Mouse (Mus musculus) forebrain, embryonic 11.5 days (tissue): Measurements from ENCODE around the gene Rps6ka5. TPM values are rescaled to one million over a fixed set of nuclear protein-coding genes. Genes with fewer than 3 reads are reported as not detected.

Experiments used
- ATAC-seq: fragments of 200-750 bp; cut with Nextera tagmentation; replicated peaks from 2 replicates; pipeline ENCODE4 v1.8.0; 2017; ENCODE audit warnings: moderate TSS enrichment; ENCODE audit not compliant: low FRiP score
- DNase-seq: peaks from one replicate; pipeline ENCODE4 v3.0.0-alpha.2; 2017; ENCODE audit warnings: low spot score
- H3K27ac ChIP-seq: fragments of 300-500 bp; sonication (generic); 2 replicates; pipeline ENCODE4 v1.5.1; 2014; ENCODE audit warnings: low read depth, low read length
- H3K27me3 ChIP-seq: fragments of 300-500 bp; sonication (generic); 2 replicates; pipeline ENCODE4 v1.6.1; 2014; ENCODE audit warnings: mild to moderate bottlenecking, low read length, mixed read lengths; ENCODE audit not compliant: control insufficient read depth, insufficient read depth
- H3K36me3 ChIP-seq: fragments of 300-500 bp; sonication (generic); 2 replicates; pipeline ENCODE4 v1.6.1; 2014; ENCODE audit warnings: mild to moderate bottlenecking, low read length, moderate library complexity, mixed read lengths; ENCODE audit not compliant: control insufficient read depth, insufficient read depth
- H3K4me1 ChIP-seq: fragments of 300-500 bp; sonication (generic); replicated peaks from 2 replicates; pipeline ENCODE4 v1.6.1; 2014; ENCODE audit warnings: low read length, mixed read lengths; ENCODE audit not compliant: control insufficient read depth, insufficient read depth
- H3K4me2 ChIP-seq: fragments of 300-500 bp; sonication (generic); 2 replicates; pipeline ENCODE4 v1.6.1; 2014; ENCODE audit warnings: low read depth, mild to moderate bottlenecking, low read length, moderate library complexity, mixed read lengths; ENCODE audit not compliant: severe bottlenecking
- H3K4me3 ChIP-seq: fragments of 300-500 bp; sonication (generic); 2 replicates; pipeline ENCODE4 v1.5.1; 2014; ENCODE audit warnings: low read depth, low read length
- H3K9ac ChIP-seq: fragments of 300-500 bp; sonication (generic); 2 replicates; pipeline ENCODE4 v1.6.1; 2014; ENCODE audit warnings: low read length
- H3K9me3 ChIP-seq: fragments of 300-500 bp; sonication (generic); 2 replicates; pipeline ENCODE4 v1.6.1; 2016; ENCODE audit warnings: low read length, mixed read lengths; ENCODE audit not compliant: control insufficient read depth
- WGBS: fragments of 180-500 bp; shearing (Covaris S2); extraction: QIAGEN DNeasy Blood & Tissue Kit; methylation state at CpG from one replicate; pipeline ENCODE4 v1.1.7; 2014; 5-methylcytosine and 5-hydroxymethylcytosine counted together
- polyA plus RNA-seq: library from polyadenylated mRNA; unstranded; fragments of >200 nt; fragmentation: Nextera tagmentation; extraction: Ambion mirVana; gene quantifications from 2 replicates; pipeline ENCODE4 v1.2.1, GENCODE M21; 2014

The Rps6ka5 gene
- polyA plus RNA-seq, 1 experiment from 2014 or later, result 3.5 TPM

- Histone ChIP-seq H3K9me3 (no peaks in the 10 kb centered on the region), H3K4me2 (peak within 1 kb of the TSS; percentile 59), H3K4me3 (peak within 1 kb of the TSS; percentile 88), H3K9ac (peak within 1 kb of the TSS; percentile 95), H3K4me1 (peaks cover 2% of the 10 kb centered on the region; the same call in 1 of the 2 replicates), H3K36me3 (no peaks in the 10 kb centered on the region), H3K27me3 (no peaks in the 10 kb centered on the region), H3K27ac (peak within 1 kb of the TSS; percentile 66)
- peak; percentile 79 for DNase-seq
- 2% methylated on average over 23 of the region's 42 CpGs for WGBS
- peak; percentile 74 for ATAC-seq
Observed at GRCm38 (mm10) chr12:100520794-100521186, 206.0 kb downstream of the Rps6ka5 start, which contains the start of gene Ttc7b. TSS of gene Ttc7b (minus strand) at chr12:100520826.

- ATAC-seq (peak; percentile 76), DNase-seq (peak; percentile 76)
- Histone ChIP-seq H3K4me3 (peak overlapping the region; percentile 88), H3K9me3 (no peaks in the 10 kb centered on the region), H3K36me3 (no peaks in the 10 kb centered on the region), H3K27ac (peak overlapping the region; percentile 66), H3K4me1 (peaks cover 2% of the 10 kb centered on the region; the same call in 1 of the 2 replicates), H3K9ac (peak overlapping the region; percentile 95), H3K4me2 (peak overlapping the region; percentile 59), H3K27me3 (no peaks in the 10 kb centered on the region)
- under 1% methylated on average over 63 of the region's 76 CpGs for WGBS
Observed at GRCm38 (mm10) chr12:100520077-100520793, 206.5 kb downstream of the Rps6ka5 start.

- Histone ChIP-seq H3K9me3 (no peaks in the 10 kb centered on the region), H3K4me3 (peak overlapping the region; percentile 88), H3K27ac (no peak overlapping the region), H3K4me1 (peaks cover 2% of the 10 kb centered on the region; the same call in 1 of the 2 replicates), H3K4me2 (peak overlapping the region; percentile 59), H3K36me3 (no peaks in the 10 kb centered on the region), H3K9ac (peak overlapping the region; percentile 95), H3K27me3 (no peaks in the 10 kb centered on the region)
- 59% methylated on average over 7 of the region's 7 CpGs for WGBS
- DNase-seq (no peak), ATAC-seq (peak; percentile 24; the same call in 1 of the 2 replicates)
Observed at GRCm38 (mm10) chr12:100519684-100520076, 207.1 kb downstream of the Rps6ka5 start.

DNA sequence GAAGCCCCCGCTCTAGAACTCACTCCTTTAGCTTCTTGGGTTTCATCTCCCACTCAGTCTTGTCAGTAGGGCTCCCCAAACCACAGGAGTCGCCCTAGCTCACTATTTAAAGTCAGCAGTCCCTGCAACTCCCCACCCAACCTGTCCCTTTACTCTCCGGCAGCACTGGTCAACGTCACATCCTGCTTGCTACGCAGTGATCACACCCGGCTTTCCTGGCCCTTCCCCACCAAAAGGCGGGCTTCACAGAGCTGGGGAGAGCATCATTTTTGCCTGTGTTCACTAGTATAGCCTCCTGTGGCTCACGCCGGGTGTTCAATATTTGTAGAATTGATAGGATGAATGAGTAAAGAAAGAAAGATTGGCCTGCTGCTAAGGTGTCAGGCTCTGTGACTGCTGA, 209.4 kb downstream of the Rps6ka5 start:
- no peak overlapping the region for H3K9ac ChIP-seq
- WGBS, result 89% methylated on average over 9 of the region's 9 CpGs
- DNase-seq (no peak), ATAC-seq (no peak)
- H3K9me3 ChIP-seq, result no peaks in the 10 kb centered on the region
- H3K36me3 ChIP-seq, result no peaks in the 10 kb centered on the region
- H3K4me2 ChIP-seq, result no peak overlapping the region
- H3K27me3 ChIP-seq, result no peaks in the 10 kb centered on the region
- H3K4me1 ChIP-seq, result peaks cover 2% of the 10 kb centered on the region; the same call in 1 of the 2 replicates
- H3K4me3 ChIP-seq, result no peak overlapping the region
- H3K27ac ChIP-seq, result no peak overlapping the region

GRCm38 (mm10) chr12:100516161-100516838, 210.5 kb downstream of the Rps6ka5 start:
- H3K9ac ChIP-seq, result no peak overlapping the region
- ATAC-seq (no peak), DNase-seq (no peak)
- no peaks in the 10 kb centered on the region for H3K36me3 ChIP-seq
- no peak overlapping the region for H3K4me3 ChIP-seq
- no peaks in the 10 kb centered on the region for H3K9me3 ChIP-seq
- H3K27ac ChIP-seq, result no peak overlapping the region
- peaks cover 2% of the 10 kb centered on the region; the same call in 1 of the 2 replicates for H3K4me1 ChIP-seq
- no peak overlapping the region for H3K4me2 ChIP-seq
- 87% methylated on average over 1 of the region's 1 CpGs for WGBS
- H3K27me3 ChIP-seq, result no peaks in the 10 kb centered on the region

- Histone ChIP-seq H3K4me2 (no peak overlapping the region), H3K9me3 (no peaks in the 10 kb centered on the region), H3K4me3 (no peak overlapping the region), H3K36me3 (no peaks in the 10 kb centered on the region), H3K4me1 (peaks cover 2% of the 10 kb centered on the region; the same call in 1 of the 2 replicates), H3K9ac (no peak overlapping the region), H3K27me3 (no peaks in the 10 kb centered on the region), H3K27ac (no peak overlapping the region)
- no peak for ATAC-seq
- no peak for DNase-seq
- WGBS, result 90% methylated on average over 4 of the region's 4 CpGs
Observed at GRCm38 (mm10) chr12:100515493-100515892, 211.3 kb downstream of the Rps6ka5 start.

DNA sequence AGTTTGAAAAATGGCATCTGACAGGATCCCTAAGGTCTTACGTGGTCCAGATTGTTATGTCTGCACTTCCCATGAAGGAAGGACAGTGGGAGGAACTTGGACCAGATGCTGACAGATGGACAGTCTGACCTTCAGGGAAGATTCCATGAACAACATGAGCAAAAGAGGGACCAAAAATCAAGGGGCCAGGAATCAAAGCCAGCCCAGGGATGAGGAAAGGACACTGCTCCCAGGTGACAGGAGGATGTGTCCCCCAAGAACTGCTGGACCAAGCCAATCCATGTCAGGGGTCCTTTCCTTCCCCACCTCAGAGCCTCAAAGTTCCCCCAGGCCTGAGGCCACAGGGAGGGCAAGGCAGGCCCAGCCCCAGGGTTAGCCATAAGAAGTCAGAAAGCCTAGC, 212.2 kb downstream of the Rps6ka5 start:
- Histone ChIP-seq H3K27ac (no peak overlapping the region), H3K27me3 (no peaks in the 10 kb centered on the region), H3K9ac (no peak overlapping the region), H3K4me2 (no peak overlapping the region), H3K36me3 (no peaks in the 10 kb centered on the region), H3K9me3 (no peaks in the 10 kb centered on the region), H3K4me1 (no peaks in the 10 kb centered on the region), H3K4me3 (no peak overlapping the region)
- 76% methylated on average over 1 of the region's 1 CpGs for WGBS
- ATAC-seq (no peak), DNase-seq (no peak)

GRCm38 (mm10) chr12:100513131-100513530, 213.7 kb downstream of the Rps6ka5 start:
- no peak overlapping the region for H3K4me2 ChIP-seq
- H3K27me3 ChIP-seq, result no peaks in the 10 kb centered on the region
- H3K9ac ChIP-seq, result no peak overlapping the region
- DNase-seq (no peak), ATAC-seq (no peak)
- no peak overlapping the region for H3K27ac ChIP-seq
- no peaks in the 10 kb centered on the region for H3K9me3 ChIP-seq
- 95% methylated on average over 5 of the region's 5 CpGs for WGBS
- H3K4me3 ChIP-seq, result no peak overlapping the region
- H3K36me3 ChIP-seq, result no peaks in the 10 kb centered on the region
- no peaks in the 10 kb centered on the region for H3K4me1 ChIP-seq
